Mouse (Mus musculus) embryonic fibroblast, embryonic 13.5 days (primary cell): ENCODE measurements at regions not wholly inside any gene's neighbourhood (a gene's known extent, or its start where the extent isn't known, plus 50 kb on each side); places are given as distances from the start of the nearest gene placed in this dataset.

Experiments
- H3K27ac ChIP-seq: 2 replicates; pipeline ENCODE4 v1.5.1; 2012; ENCODE audit warnings: low read length, control low read depth, inconsistent platforms; ENCODE audit not compliant: insufficient read depth
- H3K4me1 ChIP-seq: 2 replicates; pipeline ENCODE4 v1.6.1; 2011; ENCODE audit warnings: low read length; ENCODE audit not compliant: control insufficient read depth, insufficient read depth
- H3K4me3 ChIP-seq: 2 replicates; pipeline ENCODE4 v1.5.1; 2011; ENCODE audit warnings: mild to moderate bottlenecking, control low read depth, low read length; ENCODE audit not compliant: insufficient read depth
- CTCF ChIP-seq: IDR thresholded peaks from 2 replicates; pipeline ENCODE4 v1.5.1; 2011; ENCODE audit warnings: mild to moderate bottlenecking, control low read depth, low read length, moderate library complexity, borderline replicate concordance; ENCODE audit not compliant: insufficient read depth
- POLR2A ChIP-seq: IDR thresholded peaks from 2 replicates; pipeline ENCODE4 v1.6.1; 2011; ENCODE audit warnings: low read depth, mild to moderate bottlenecking, control low read depth, low read length, moderate library complexity

DNA sequence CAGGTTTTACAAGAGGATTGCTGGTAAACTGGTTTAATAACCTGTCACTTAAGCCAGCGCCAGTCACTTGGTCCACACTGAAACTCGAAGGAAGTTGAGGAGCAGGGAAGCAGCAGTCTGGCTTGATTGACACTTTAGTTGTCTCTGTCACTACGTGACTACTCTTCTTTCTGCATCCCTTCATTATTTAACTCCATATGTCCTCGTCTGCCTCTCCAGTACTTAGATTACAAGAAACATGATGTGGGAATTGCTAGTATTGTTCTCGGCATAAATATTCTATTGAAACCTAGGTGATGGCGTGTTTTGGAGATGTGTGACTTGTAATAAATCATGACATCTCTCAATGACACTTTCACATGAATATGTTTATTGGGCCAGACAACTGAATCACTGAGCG, 758.3 kb upstream of the Tmprss15 start:
- Histone ChIP-seq H3K4me3 (no peak overlapping the region), H3K27ac (no peak overlapping the region), H3K4me1 (no peaks in the 10 kb centered on the region)
- no peak for TF ChIP-seq POLR2A
- TF ChIP-seq CTCF = no peak

- H3K4me3 ChIP-seq = no peak overlapping the region
- no peak overlapping the region for H3K27ac ChIP-seq
- no peaks in the 10 kb centered on the region for H3K4me1 ChIP-seq
- TF ChIP-seq CTCF (no peak), POLR2A (no peak)
Measured at GRCm38 (mm10) chr16:79816913-79817312, 726.0 kb upstream of the Tmprss15 start.

- Histone ChIP-seq H3K27ac (no peak overlapping the region), H3K4me3 (no peak overlapping the region), H3K4me1 (no peaks in the 10 kb centered on the region)
- TF ChIP-seq CTCF = no peak
- no peak for TF ChIP-seq POLR2A
Measured at GRCm38 (mm10) chr16:79778729-79779128, 687.8 kb upstream of the Tmprss15 start.
